Mouse (Mus musculus) embryo, embryonic 10 days (tissue): ENCODE data around the gene Psmc6.

Experiments
- DNase-seq: peaks from one replicate; pipeline ENCODE4 v3.0.0-alpha.2; 2015; ENCODE audit warnings: low spot score

The Psmc6 gene

GRCm38 (mm10) chr14:45350931-45351859, 21.6 kb downstream of the Psmc6 start, which contains the start of gene Styx:
Gene Styx, plus strand, starts transcription at chr14:45351093.
- peak; percentile 94 for DNase-seq

- no peak for DNase-seq
Observed at GRCm38 (mm10) chr14:45364211-45365195, 34.9 kb downstream of the Psmc6 start.

- DNase-seq: no peak
Observed at GRCm38 (mm10) chr14:45365196-45365587, 35.6 kb downstream of the Psmc6 start.

GRCm38 (mm10) chr14:45378771-45379170, 49.2 kb downstream of the Psmc6 start:
- no peak for DNase-seq

GRCm38 (mm10) chr14:45380756-45381155, 51.2 kb downstream of the Psmc6 start:
- DNase-seq: no peak

GRCm38 (mm10) chr14:45382912-45383311, 53.3 kb downstream of the Psmc6 start:
- DNase-seq: no peak

- DNase-seq: no peak
Observed at GRCm38 (mm10) chr14:45385596-45385995, 56.0 kb downstream of the Psmc6 start.

GRCm38 (mm10) chr14:45387480-45387879, 57.9 kb downstream of the Psmc6 start:
- DNase-seq: no peak

- peak; percentile 88 for DNase-seq
Observed at GRCm38 (mm10) chr14:45388345-45389181, 59.0 kb downstream of the Psmc6 start.

- DNase-seq: no peak
Observed at GRCm38 (mm10) chr14:45389194-45389593, 59.6 kb downstream of the Psmc6 start.
